Mouse (Mus musculus) stomach, postnatal 0 days (tissue): ENCODE measurements around the gene Mcur1. TPM values are rescaled to one million over a fixed set of nuclear protein-coding genes. Genes with fewer than 3 reads are reported as not detected.

Experiments used
- ATAC-seq: fragments of 200-750 bp; cut with Nextera tagmentation; 2 replicates; pipeline ENCODE4 v1.8.0; 2017; ENCODE audit not compliant: low FRiP score, low TSS enrichment
- DNase-seq: peaks from one replicate; pipeline ENCODE4 v3.0.0-alpha.2; 2016; ENCODE audit warnings: low spot score
- H3K27ac ChIP-seq: fragments of 300-500 bp; sonication (generic); replicated peaks from 2 replicates; pipeline ENCODE4 v1.5.1; 2014; ENCODE audit warnings: mild to moderate bottlenecking, control low read depth
- H3K27me3 ChIP-seq: fragments of 300-500 bp; sonication (generic); 2 replicates; pipeline ENCODE4 v1.6.1; 2014; ENCODE audit warnings: low read length; ENCODE audit not compliant: control insufficient read depth, insufficient read depth
- H3K36me3 ChIP-seq: fragments of 300-500 bp; sonication (generic); 2 replicates; pipeline ENCODE4 v1.6.1; 2014; ENCODE audit warnings: low read length, mixed read lengths; ENCODE audit not compliant: control insufficient read depth, insufficient read depth
- H3K4me1 ChIP-seq: fragments of 300-500 bp; sonication (generic); replicated peaks from 2 replicates; pipeline ENCODE4 v1.6.1; 2014; ENCODE audit warnings: antibody characterized with exemption; ENCODE audit not compliant: control insufficient read depth, insufficient read depth
- H3K4me2 ChIP-seq: fragments of 300-500 bp; sonication (generic); replicated peaks from 2 replicates; pipeline ENCODE4 v1.6.1; 2014; ENCODE audit warnings: low read depth, mild to moderate bottlenecking, control low read depth, moderate library complexity
- H3K4me3 ChIP-seq: fragments of 300-500 bp; sonication (generic); 2 replicates; pipeline ENCODE4 v1.5.1; 2014; ENCODE audit warnings: low read depth, low read length, control low read depth
- H3K9ac ChIP-seq: fragments of 300-500 bp; sonication (generic); 2 replicates; pipeline ENCODE4 v1.6.1; 2014; ENCODE audit warnings: mild to moderate bottlenecking, low read length, control low read depth, mixed read lengths
- H3K9me3 ChIP-seq: fragments of 300-500 bp; sonication (generic); 2 replicates; pipeline ENCODE4 v1.6.1; 2016; ENCODE audit warnings: low read length; ENCODE audit not compliant: control insufficient read depth
- CTCF ChIP-seq: IDR thresholded peaks from 2 replicates; pipeline ENCODE4 v1.5.1; 2016; ENCODE audit warnings: antibody characterized with exemption, low read depth, mild to moderate bottlenecking, moderate library complexity
- EP300 ChIP-seq: optimal IDR thresholded peaks from 2 replicates; pipeline ENCODE3; 2016; ENCODE audit warnings: antibody characterized with exemption
- WGBS: fragments of 180-500 bp; shearing (Covaris S2); extraction: QIAGEN DNeasy Blood & Tissue Kit; methylation state at CpG from one replicate; pipeline ENCODE4 v1.1.7; 2014; 5-methylcytosine and 5-hydroxymethylcytosine counted together
- polyA plus RNA-seq: library from polyadenylated mRNA; unstranded; fragments of >200 nt; fragmentation: Nextera tagmentation; extraction: Ambion mirVana; gene quantifications from 2 replicates; pipeline ENCODE4 v1.2.1, GENCODE M21; 2015

Mcur1 gene
- polyA plus RNA-seq, 1 experiment from 2014 or later = 15.6 TPM

GRCm38 (mm10) chr13:43592681-43593068 is 32.7 kb upstream of the Mcur1 start:
- Histone ChIP-seq H3K36me3 (no peaks in the 10 kb centered on the region), H3K27me3 (no peaks in the 10 kb centered on the region), H3K9ac (no peak overlapping the region), H3K27ac (no peak overlapping the region), H3K4me1 (no peaks in the 10 kb centered on the region), H3K4me2 (no peak overlapping the region), H3K9me3 (no peaks in the 10 kb centered on the region), H3K4me3 (no peak overlapping the region)
- no peak for TF ChIP-seq EP300
- WGBS = 51% methylated on average over 8 of the region's 8 CpGs
- ATAC-seq = no peak
- no peak for DNase-seq

GRCm38 (mm10) chr13:43591828-43592680 is 32.1 kb upstream of the Mcur1 start:
- no peak for TF ChIP-seq EP300
- no peak for TF ChIP-seq CTCF
- H3K9me3 ChIP-seq = no peaks in the 10 kb centered on the region
- H3K27me3 ChIP-seq = no peaks in the 10 kb centered on the region
- H3K4me3 ChIP-seq = no peak overlapping the region
- no peak overlapping the region for H3K4me2 ChIP-seq
- no peaks in the 10 kb centered on the region for H3K36me3 ChIP-seq
- WGBS = 67% methylated on average over 28 of the region's 28 CpGs
- ATAC-seq (no peak), DNase-seq (no peak)
- H3K27ac ChIP-seq = no peak overlapping the region
- no peaks in the 10 kb centered on the region for H3K4me1 ChIP-seq
- no peak overlapping the region for H3K9ac ChIP-seq

GRCm38 (mm10) chr13:43587844-43588840 is 28.2 kb upstream of the Mcur1 start:
- Histone ChIP-seq H3K9ac (no peak overlapping the region), H3K27ac (no peak overlapping the region), H3K27me3 (no peaks in the 10 kb centered on the region), H3K4me1 (no peaks in the 10 kb centered on the region), H3K4me3 (no peak overlapping the region), H3K36me3 (no peaks in the 10 kb centered on the region), H3K9me3 (no peaks in the 10 kb centered on the region), H3K4me2 (no peak overlapping the region)
- no peak for DNase-seq
- TF ChIP-seq EP300 = no peak
- TF ChIP-seq CTCF = no peak
- 64% methylated on average over 14 of the region's 14 CpGs for WGBS
- ATAC-seq = no peak

DNA sequence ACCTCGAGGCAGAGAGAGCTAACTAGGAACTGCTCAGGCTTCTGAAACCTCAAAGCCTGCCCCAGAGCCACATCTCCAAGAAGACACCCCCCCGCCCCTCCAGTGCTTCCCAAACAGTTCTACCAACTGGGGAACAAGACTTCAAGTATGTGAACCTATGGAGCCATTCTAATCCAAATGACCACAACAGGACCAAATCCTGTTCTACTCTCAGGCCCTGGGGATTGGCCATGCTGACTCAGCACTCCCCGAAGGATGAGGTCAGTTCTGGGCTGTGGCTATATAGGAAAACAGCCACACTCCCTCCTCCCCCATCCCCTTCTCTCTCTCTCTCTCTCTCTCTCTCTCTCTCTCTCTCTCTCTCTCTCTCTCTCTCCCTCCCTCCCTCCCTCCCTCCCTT is 27.0 kb upstream of the Mcur1 start:
- Histone ChIP-seq H3K27ac (no peak overlapping the region), H3K36me3 (no peaks in the 10 kb centered on the region), H3K4me1 (no peaks in the 10 kb centered on the region), H3K27me3 (no peaks in the 10 kb centered on the region), H3K9me3 (no peaks in the 10 kb centered on the region), H3K4me2 (no peak overlapping the region), H3K9ac (no peak overlapping the region), H3K4me3 (no peak overlapping the region)
- ATAC-seq (no peak), DNase-seq (no peak)
- TF ChIP-seq EP300 = no peak
- no peak for TF ChIP-seq CTCF
- 85% methylated on average over 3 of the region's 3 CpGs for WGBS

- no peak for ATAC-seq
- H3K4me3 ChIP-seq = no peak overlapping the region
- 62% methylated on average over 2 of the region's 2 CpGs for WGBS
Measured at GRCm38 (mm10) chr13:43585335-43585734, 25.3 kb upstream of the Mcur1 start.

More at GRCm38 (mm10) chr13:43585335-43585734, 25.3 kb upstream of the Mcur1 start:
- TF ChIP-seq CTCF = no peak
- TF ChIP-seq EP300 = no peak
- H3K27ac ChIP-seq = no peak overlapping the region
- no peaks in the 10 kb centered on the region for H3K4me1 ChIP-seq
- H3K36me3 ChIP-seq = no peaks in the 10 kb centered on the region
- H3K9ac ChIP-seq = no peak overlapping the region
- no peaks in the 10 kb centered on the region for H3K9me3 ChIP-seq
- no peak for DNase-seq
- H3K4me2 ChIP-seq = no peak overlapping the region
- H3K27me3 ChIP-seq = no peaks in the 10 kb centered on the region
